Mouse (Mus musculus): ENCODE results near the gene Swap70.

DNA sequence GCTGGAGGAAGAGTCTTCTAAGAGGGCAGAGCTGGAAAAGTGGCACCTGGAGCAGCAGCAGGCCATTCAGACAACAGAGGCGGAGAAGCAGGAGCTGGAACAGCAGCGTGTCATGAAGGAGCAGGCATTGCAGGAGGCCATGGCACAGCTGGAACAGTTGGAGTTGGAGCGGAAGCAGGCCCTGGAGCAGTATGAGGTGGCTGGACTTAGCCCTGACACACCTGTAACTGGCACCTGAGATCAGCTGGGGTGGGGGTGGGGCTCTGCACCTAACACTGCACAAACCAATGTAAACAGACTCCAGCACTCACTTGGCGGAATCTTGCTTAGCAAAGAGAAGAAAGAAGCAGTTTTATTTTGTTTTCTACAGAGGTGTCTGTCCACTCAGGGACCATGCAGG, 57.7 kb downstream of the Swap70 start:
- TF ChIP-seq CTCF (IDR thresholded peaks at IDR 0.05; ENCODE audit: extremely low read depth, insufficient read length, insufficient replicate concordance, low read depth, low read length) (no peak), POLR2A (IDR thresholded peaks at IDR 0.05; ENCODE audit: low read depth, low read length) (no peak)

Data from small intestine, adult 2 months (tissue).